Mouse (Mus musculus): Measurements from ENCODE around the gene Ces2h.
A peak's percentile ranks its signal among the peaks of the same experiment; 100 is the strongest.

DNA sequence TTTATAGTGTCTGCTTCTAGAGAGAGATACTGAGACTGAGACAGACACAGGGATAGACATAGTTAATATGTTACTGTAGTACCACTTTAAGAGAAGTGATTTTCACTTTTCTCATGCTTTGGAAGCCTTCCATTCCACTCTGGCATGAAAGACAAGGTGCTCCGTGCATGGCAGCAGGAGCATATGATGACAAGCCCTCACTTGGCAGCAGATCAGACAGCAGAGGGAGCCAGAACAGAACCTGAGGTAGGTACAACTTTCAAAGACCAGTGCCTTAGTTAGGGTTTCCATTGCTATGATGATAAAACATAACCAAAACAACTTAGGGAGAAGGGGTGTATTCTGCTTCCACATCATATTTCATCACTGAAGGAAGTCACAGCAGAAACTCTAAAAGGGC lies 22.4 kb downstream of the Ces2h start:
- TF ChIP-seq EP300 (optimal IDR thresholded peaks at IDR 0.05) (no peak), CTCF (IDR thresholded peaks at IDR 0.05; ENCODE audit: low read depth) (peak; percentile 50)
